Mouse (Mus musculus) heart, embryonic 11.5 days (tissue): ENCODE measurements around the gene Hoxd13. TPM values are rescaled to one million over a fixed set of nuclear protein-coding genes. Genes with fewer than 3 reads are reported as not detected.

Source experiments
- ATAC-seq: fragments of 200-750 bp; cut with Nextera tagmentation; replicated peaks from 2 replicates; pipeline ENCODE4 v1.8.0; 2017; ENCODE audit warnings: moderate library complexity; ENCODE audit not compliant: insufficient number of reproducible peaks, low FRiP score, low TSS enrichment
- H3K27ac ChIP-seq: fragments of 300-500 bp; sonication (generic); 2 replicates; pipeline ENCODE4 v1.5.1; 2014; ENCODE audit warnings: mild to moderate bottlenecking, low read depth, low read length
- H3K27me3 ChIP-seq: fragments of 300-500 bp; sonication (generic); 2 replicates; pipeline ENCODE4 v1.6.1; 2014; ENCODE audit warnings: mild to moderate bottlenecking, low read length, mixed read lengths; ENCODE audit not compliant: control insufficient read depth, insufficient read depth
- H3K36me3 ChIP-seq: fragments of 300-500 bp; sonication (generic); 2 replicates; pipeline ENCODE4 v1.6.1; 2014; ENCODE audit warnings: mild to moderate bottlenecking, low read length, moderate library complexity, mixed read lengths; ENCODE audit not compliant: control insufficient read depth, insufficient read depth
- H3K4me1 ChIP-seq: fragments of 300-500 bp; sonication (generic); 2 replicates; pipeline ENCODE4 v1.6.1; 2014; ENCODE audit warnings: low read length; ENCODE audit not compliant: control insufficient read depth, insufficient read depth
- H3K4me2 ChIP-seq: fragments of 300-500 bp; sonication (generic); 2 replicates; pipeline ENCODE4 v1.6.1; 2014; ENCODE audit warnings: mild to moderate bottlenecking, moderate library complexity
- H3K4me3 ChIP-seq: fragments of 300-500 bp; sonication (generic); 2 replicates; pipeline ENCODE4 v1.5.1; 2014; ENCODE audit warnings: low read depth, low read length
- H3K9ac ChIP-seq: fragments of 300-500 bp; sonication (generic); 2 replicates; pipeline ENCODE4 v1.6.1; 2014; ENCODE audit warnings: mild to moderate bottlenecking, low read depth, low read length, moderate library complexity
- H3K9me3 ChIP-seq: fragments of 300-500 bp; sonication (generic); replicated peaks from 2 replicates; pipeline ENCODE4 v1.6.1; 2016; ENCODE audit warnings: low read length; ENCODE audit not compliant: control insufficient read depth
- WGBS: fragments of 180-500 bp; shearing (Covaris S2); extraction: QIAGEN DNeasy Blood & Tissue Kit; methylation state at CpG from one replicate; pipeline ENCODE4 v1.1.7; 2014; ENCODE audit not compliant: insufficient replicate concordance; 5-methylcytosine and 5-hydroxymethylcytosine counted together
- microRNA-seq: library from miRNA; unstranded; fragments of <30 nt; microRNA quantifications from one replicate; pipeline ENCODE4, GENCODE M21; 2016; ENCODE audit warnings: borderline number of aligned reads
- polyA plus RNA-seq: library from polyadenylated mRNA; unstranded; fragments of >200 nt; fragmentation: Nextera tagmentation; extraction: Ambion mirVana; gene quantifications from 2 replicates; pipeline ENCODE4 v1.2.1, GENCODE M21; 2014

The Hoxd13 gene
- polyA plus RNA-seq, 1 experiment from 2014 or later, result not detected

DNA sequence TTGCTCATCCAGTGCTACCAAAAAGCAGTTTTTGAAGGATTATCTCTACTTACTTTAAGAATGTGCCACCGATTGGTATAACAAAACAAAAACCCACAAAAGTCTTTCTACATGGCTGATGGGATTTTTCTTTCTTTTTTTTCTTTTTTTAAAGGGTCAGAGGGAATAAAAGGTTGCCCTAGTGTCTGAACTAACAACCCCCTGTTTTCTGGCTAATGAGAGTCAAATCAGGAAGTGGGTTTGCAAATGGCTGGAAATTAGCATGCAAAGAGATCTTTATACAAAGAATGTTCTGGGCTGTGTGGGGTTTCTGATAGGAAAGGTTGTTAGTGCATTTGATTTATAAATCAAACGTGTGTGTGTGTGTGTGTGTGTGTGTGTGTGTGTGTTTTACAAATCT is 52.3 kb downstream of the Hoxd13 start:
- Histone ChIP-seq H3K4me3 (no peak overlapping the region), H3K4me1 (no peaks in the 10 kb centered on the region), H3K9me3 (no peaks in the 10 kb centered on the region), H3K27me3 (peaks cover 96% of the 10 kb centered on the region), H3K27ac (no peak overlapping the region), H3K4me2 (no peak overlapping the region), H3K36me3 (no peaks in the 10 kb centered on the region), H3K9ac (no peak overlapping the region)
- WGBS, result 10% methylated on average over 2 of the region's 2 CpGs
- ATAC-seq, result no peak

GRCm38 (mm10) chr2:74720955-74721491 is 52.9 kb downstream of the Hoxd13 start:
- no peak overlapping the region for H3K4me2 ChIP-seq
- H3K4me1 ChIP-seq, result no peaks in the 10 kb centered on the region
- WGBS, result 10% methylated on average over 5 of the region's 5 CpGs
- H3K27me3 ChIP-seq, result peaks cover 96% of the 10 kb centered on the region
- H3K27ac ChIP-seq, result no peak overlapping the region
- H3K9ac ChIP-seq, result no peak overlapping the region
- H3K9me3 ChIP-seq, result no peaks in the 10 kb centered on the region
- no peak overlapping the region for H3K4me3 ChIP-seq
- no peak for ATAC-seq
- no peaks in the 10 kb centered on the region for H3K36me3 ChIP-seq

Small RNA genes lying within 50 kb of the gene (microRNA-seq; reads per million reads assigned to microRNA genes)
- not detected for gene Gm44463

Other genes starting within 250 kb of the Hoxd13 start
- 23.1 and 31.7 TPM in 2 replicates for gene Lnpk, start 88.9 kb upstream of the Hoxd13 start, polyA plus RNA-seq
- gene Evx2, start 8.8 kb upstream of the Hoxd13 start, polyA plus RNA-seq, result not detected in 2 replicates
- not detected in 2 replicates for gene Hoxd12, start 6.7 kb downstream of the Hoxd13 start, polyA plus RNA-seq
- gene Hoxd11, start 11.2 kb downstream of the Hoxd13 start, polyA plus RNA-seq, result not detected in 2 replicates
- gene Hoxd10, start 23.6 kb downstream of the Hoxd13 start, polyA plus RNA-seq, result 0.11 TPM in 1 of 2 replicates, not detected in the other
- 0.13 TPM in 1 of 2 replicates, not detected in the other for gene Hoxd9, start 29.4 kb downstream of the Hoxd13 start, polyA plus RNA-seq
- 0.27 and 0.30 TPM in 2 replicates for gene Hoxd8, start 36.3 kb downstream of the Hoxd13 start, polyA plus RNA-seq
- 2.0 and 3.1 TPM in 2 replicates for gene Hoxd3, start 43.6 kb downstream of the Hoxd13 start, polyA plus RNA-seq
- gene Hoxd4, start 43.6 kb downstream of the Hoxd13 start, polyA plus RNA-seq, result not detected in 2 replicates
- gene Gm28230, start 58.4 kb downstream of the Hoxd13 start, polyA plus RNA-seq, result 0.10 TPM in 1 of 2 replicates, not detected in the other
- gene Hoxd1, start 94.7 kb downstream of the Hoxd13 start, polyA plus RNA-seq, result 0.20 TPM in 1 of 2 replicates, not detected in the other
- gene Mtx2, start 157.5 kb downstream of the Hoxd13 start, polyA plus RNA-seq, result 164 and 166 TPM in 2 replicates